Mouse (Mus musculus): ENCODE results near the gene Tmem217.

Tmem217 gene

GRCm38 (mm10) chr17:29552162-29552732 lies at the start of gene Tmem217:
Gene Tmem217, minus strand, starts transcription at chr17:29552385.
- DNase-seq (ENCODE audit: low read depth, low spot score): no peak

DNA sequence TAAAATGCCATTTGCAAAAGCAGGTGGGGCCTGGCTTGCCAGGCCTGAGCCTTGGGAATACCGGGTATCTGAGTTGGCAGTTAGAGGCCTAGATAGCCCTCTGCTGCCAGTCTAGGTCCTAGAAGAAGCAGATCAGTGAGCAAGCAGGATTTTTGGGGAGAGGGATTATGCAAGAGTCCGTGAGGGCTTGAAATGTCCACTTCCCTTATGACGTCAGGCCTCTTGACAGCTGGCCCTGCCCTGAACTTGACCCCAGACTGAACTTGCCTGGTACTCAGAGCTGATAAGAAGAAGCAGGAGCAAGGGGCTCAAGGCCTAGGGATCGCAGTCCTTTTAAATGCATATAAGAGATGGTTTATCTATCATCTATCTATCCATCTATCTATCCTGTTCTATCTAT lies 49.2 kb upstream of the Tmem217 start:
- no peak for DNase-seq (ENCODE audit: low read depth, low spot score)

DNA sequence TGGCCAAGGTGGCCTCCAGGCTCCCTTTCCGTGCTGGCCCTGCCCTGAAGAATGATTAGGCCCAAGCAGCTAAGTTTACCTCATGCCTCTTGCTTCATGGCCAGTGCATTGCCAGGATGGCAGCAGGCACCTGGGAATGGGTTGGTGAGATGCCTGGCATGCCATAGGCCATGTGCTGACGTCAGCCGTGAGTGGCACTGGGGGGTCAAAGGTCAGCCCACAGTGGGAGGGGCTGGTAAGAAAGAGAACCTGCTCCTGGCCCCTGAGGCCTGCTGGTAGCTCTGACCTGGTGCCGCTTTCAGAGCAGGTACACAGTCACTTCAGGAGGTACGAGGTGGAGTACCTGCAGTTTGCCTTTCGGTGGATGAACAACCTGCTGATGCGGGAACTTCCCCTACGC lies 47.4 kb upstream of the Tmem217 start:
- no peak for DNase-seq (ENCODE audit: low read depth, low spot score)

GRCm38 (mm10) chr17:29599051-29599450 lies 46.9 kb upstream of the Tmem217 start:
- no peak for DNase-seq (ENCODE audit: low read depth, low spot score)

- no peak for DNase-seq (ENCODE audit: low read depth, low spot score)
These were observed 44.6 kb upstream of the Tmem217 start for GRCm38 (mm10) chr17:29596771-29597132.

GRCm38 (mm10) chr17:29595891-29596770 lies 43.9 kb upstream of the Tmem217 start:
- DNase-seq (ENCODE audit: low read depth, low spot score): no peak

GRCm38 (mm10) chr17:29589221-29589898 lies 37.2 kb upstream of the Tmem217 start:
- DNase-seq (ENCODE audit: low read depth, low spot score): no peak

- no peak for DNase-seq (ENCODE audit: low read depth, low spot score)
These were observed 34.7 kb upstream of the Tmem217 start for GRCm38 (mm10) chr17:29586921-29587320.

- DNase-seq (ENCODE audit: low read depth, low spot score): no peak
These were observed 33.3 kb upstream of the Tmem217 start for GRCm38 (mm10) chr17:29585446-29585845.

DNA sequence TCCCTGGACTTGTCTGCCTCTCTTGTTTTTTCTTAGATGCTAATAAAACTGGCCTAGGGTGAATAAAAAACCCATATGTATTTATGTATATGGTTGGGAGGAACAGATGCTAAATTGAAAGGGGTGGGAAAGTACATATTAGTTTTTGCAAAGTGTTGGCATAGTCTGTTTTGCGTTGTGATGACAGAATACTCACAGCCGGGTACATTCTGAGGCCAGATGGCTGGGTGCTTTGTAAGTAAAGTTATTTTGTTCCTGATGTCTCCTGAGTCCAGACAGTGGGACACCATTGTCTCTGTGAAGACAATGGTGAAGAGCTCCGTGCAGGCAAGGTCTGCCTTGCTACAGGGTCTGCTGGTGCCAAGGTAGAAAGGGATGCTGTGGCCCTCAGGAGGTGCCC lies 32.6 kb upstream of the Tmem217 start:
- DNase-seq (ENCODE audit: low read depth, low spot score): no peak

- DNase-seq (ENCODE audit: low read depth, low spot score): no peak
These were observed 32.1 kb upstream of the Tmem217 start for GRCm38 (mm10) chr17:29584306-29584705.

- DNase-seq (ENCODE audit: low read depth, low spot score): no peak
These were observed 31.4 kb upstream of the Tmem217 start for GRCm38 (mm10) chr17:29583569-29583968.

DNA sequence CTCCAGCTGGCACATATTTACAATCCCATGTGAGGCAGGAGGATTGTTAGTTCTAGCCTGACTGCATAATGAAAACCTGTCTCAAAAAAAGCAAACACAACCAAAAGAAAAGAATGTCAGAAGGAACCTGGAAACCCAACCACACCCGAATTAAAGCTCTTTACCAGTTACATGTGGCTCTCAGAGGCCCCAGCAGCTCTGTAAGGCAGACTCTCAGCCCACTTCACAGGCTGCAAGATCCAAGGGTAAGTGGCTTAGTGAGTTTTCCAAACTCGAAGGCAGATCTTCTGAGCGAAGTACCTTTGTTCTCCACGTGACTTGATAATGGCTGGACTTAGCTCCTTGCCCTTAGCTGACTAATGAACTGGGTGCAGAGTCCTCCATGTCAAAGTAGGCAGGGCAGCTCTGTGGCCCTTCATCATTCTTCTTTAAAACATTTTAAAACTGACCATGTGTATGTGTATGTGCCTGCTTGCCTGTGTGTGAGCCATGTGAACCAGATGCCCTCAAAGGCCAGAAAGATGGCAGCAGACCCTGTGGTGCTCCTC lies 27.5 kb upstream of the Tmem217 start:
- no peak for DNase-seq (ENCODE audit: low read depth, low spot score)

GRCm38 (mm10) chr17:29569831-29570230 lies 17.6 kb upstream of the Tmem217 start:
- no peak for DNase-seq (ENCODE audit: low read depth, low spot score)

DNA sequence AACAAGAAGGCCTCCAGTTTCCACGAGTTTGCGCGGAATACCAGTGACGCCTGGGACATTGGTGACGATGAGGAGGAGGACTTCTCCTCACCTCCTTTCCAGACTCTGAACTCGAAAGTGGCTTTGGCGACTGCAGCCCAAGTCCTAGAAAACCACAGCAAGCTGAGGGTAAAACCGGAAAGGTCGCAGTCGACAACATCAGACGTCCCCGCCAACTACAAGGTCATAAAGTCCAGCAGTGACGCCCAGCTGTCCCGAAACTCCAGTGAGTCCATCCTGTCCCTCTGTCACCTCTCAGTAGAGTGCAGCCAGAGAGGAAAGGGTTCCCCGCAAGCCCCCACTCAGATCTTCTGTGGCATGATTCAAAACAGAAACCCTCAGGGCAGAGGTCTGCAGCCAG lies 16.2 kb upstream of the Tmem217 start:
- DNase-seq (ENCODE audit: low read depth, low spot score): no peak

- DNase-seq (ENCODE audit: low read depth, low spot score): no peak
These were observed 13.3 kb upstream of the Tmem217 start for GRCm38 (mm10) chr17:29565521-29565920.

GRCm38 (mm10) chr17:29558476-29558875 lies 6.3 kb upstream of the Tmem217 start:
- no peak for DNase-seq (ENCODE audit: low read depth, low spot score)

DNA sequence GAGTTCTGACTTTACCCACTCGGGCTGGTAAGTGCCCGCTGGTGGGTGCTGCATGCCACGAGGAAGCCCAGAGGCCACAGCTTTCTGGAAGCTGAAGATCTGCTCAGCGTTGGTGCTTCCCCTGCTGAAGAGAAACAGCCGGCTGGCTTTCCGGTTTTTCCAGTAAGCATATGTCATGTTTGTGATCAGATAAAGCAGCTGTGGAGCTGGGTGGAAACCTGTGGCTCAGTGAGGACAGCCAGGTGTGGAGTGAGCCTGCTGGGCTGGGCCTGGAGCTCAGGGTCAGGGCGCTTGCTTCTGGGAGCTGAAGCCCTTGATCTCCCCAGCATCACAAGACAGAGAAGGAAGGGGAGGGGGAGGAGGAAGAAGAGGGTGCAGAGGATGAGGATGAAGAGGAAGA lies 4.7 kb upstream of the Tmem217 start:
- no peak for DNase-seq (ENCODE audit: low read depth, low spot score)

GRCm38 (mm10) chr17:29556456-29556855 lies 4.3 kb upstream of the Tmem217 start:
- DNase-seq (ENCODE audit: low read depth, low spot score): no peak

GRCm38 (mm10) chr17:29554176-29554575 lies 2.0 kb upstream of the Tmem217 start:
- no peak for DNase-seq (ENCODE audit: low read depth, low spot score)

GRCm38 (mm10) chr17:29551019-29551418 lies 1.2 kb downstream of the Tmem217 start:
- no peak for DNase-seq (ENCODE audit: low read depth, low spot score)
